Mouse (Mus musculus): ENCODE data around the gene Gpm6b. TPM values are rescaled to one million over a fixed set of nuclear protein-coding genes. Genes with fewer than 3 reads are reported as not detected.

Gene Gpm6b
- total and polyA plus RNA-seq, 3 experiments: 6.4 to 12.5 (median 10.8) TPM

- TF ChIP-seq EP300 (IDR thresholded peaks at IDR 0.05; ENCODE audit: insufficient read depth, low read depth, low read length) (no peak), CTCF (IDR thresholded peaks at IDR 0.05) (no peak), POLR2A (IDR thresholded peaks at IDR 0.05; ENCODE audit: insufficient read depth, low read depth, low read length) (no peak)
- Histone ChIP-seq H3K27ac (no peak overlapping the region), H3K9ac (ENCODE audit: low read depth, low read length) (peak overlapping the region; percentile 51; the same call in 1 of the 2 replicates), H3K79me2 (replicated peaks; ENCODE audit: control insufficient read depth, insufficient read depth, low read length) (no peaks in the 10 kb centered on the region), H3K4me3 (peak overlapping the region; percentile 41; the same call in 1 of the 2 replicates), H3K4me1 (ENCODE audit: control insufficient read depth, insufficient read depth, low read length) (no peaks in the 10 kb centered on the region), H3K36me3 (ENCODE audit: control insufficient read depth, insufficient read depth, low read length) (no peaks in the 10 kb centered on the region), H3K27me3 (ENCODE audit: control insufficient read depth, insufficient read depth, low read length) (no peaks in the 10 kb centered on the region)
- intact Hi-C loops (cut with DNase I): loop anchor here (5.0 kb wide), 1 partner anchor 43 kb away; no protein-coding TSS in a partner anchor
- 27% methylated on average over 13 of the region's 13 CpGs for WGBS
- no peak for DNase-seq
Observed at GRCm38 (mm10) chrX:166239520-166239919, 809 bp downstream of the Gpm6b start.

GRCm38 (mm10) chrX:166240751-166241150 lies 2.0 kb downstream of the Gpm6b start:
- intact Hi-C loops (cut with DNase I): no loop called here
- no peak overlapping the region for H3K9ac ChIP-seq (ENCODE audit: low read depth, low read length)
- no peaks in the 10 kb centered on the region for H3K4me1 ChIP-seq (ENCODE audit: control insufficient read depth, insufficient read depth, low read length)
- no peak overlapping the region for H3K27ac ChIP-seq
- no peak for TF ChIP-seq POLR2A (IDR thresholded peaks at IDR 0.05; ENCODE audit: insufficient read depth, low read depth, low read length)
- no peak for TF ChIP-seq CTCF (IDR thresholded peaks at IDR 0.05)
- TF ChIP-seq EP300 (IDR thresholded peaks at IDR 0.05; ENCODE audit: insufficient read depth, low read depth, low read length): no peak
- WGBS: 63% methylated on average over 7 of the region's 7 CpGs
- no peak overlapping the region for H3K4me3 ChIP-seq
- H3K27me3 ChIP-seq (ENCODE audit: control insufficient read depth, insufficient read depth, low read length): no peaks in the 10 kb centered on the region
- H3K79me2 ChIP-seq (replicated peaks; ENCODE audit: control insufficient read depth, insufficient read depth, low read length): no peaks in the 10 kb centered on the region
- H3K36me3 ChIP-seq (ENCODE audit: control insufficient read depth, insufficient read depth, low read length): no peaks in the 10 kb centered on the region
- DNase-seq: no peak

GRCm38 (mm10) chrX:166243261-166243885 lies 4.7 kb downstream of the Gpm6b start:
- H3K79me2 ChIP-seq (replicated peaks; ENCODE audit: control insufficient read depth, insufficient read depth, low read length): no peaks in the 10 kb centered on the region
- no peak overlapping the region for H3K27ac ChIP-seq
- no peaks in the 10 kb centered on the region for H3K27me3 ChIP-seq (ENCODE audit: control insufficient read depth, insufficient read depth, low read length)
- no peak overlapping the region for H3K9ac ChIP-seq (ENCODE audit: low read depth, low read length)
- TF ChIP-seq POLR2A (IDR thresholded peaks at IDR 0.05; ENCODE audit: insufficient read depth, low read depth, low read length) (no peak), EP300 (IDR thresholded peaks at IDR 0.05; ENCODE audit: insufficient read depth, low read depth, low read length) (no peak)
- DNase-seq: no peak
- 49% methylated on average over 4 of the region's 4 CpGs for WGBS
- no peaks in the 10 kb centered on the region for H3K4me1 ChIP-seq (ENCODE audit: control insufficient read depth, insufficient read depth, low read length)
- H3K36me3 ChIP-seq (ENCODE audit: control insufficient read depth, insufficient read depth, low read length): no peaks in the 10 kb centered on the region
- intact Hi-C loops (cut with DNase I): no loop called here
- H3K4me3 ChIP-seq: no peak overlapping the region

GRCm38 (mm10) chrX:166271489-166271888 lies 32.8 kb downstream of the Gpm6b start:
- Histone ChIP-seq H3K27ac (no peak overlapping the region), H3K27me3 (ENCODE audit: control insufficient read depth, insufficient read depth, low read length) (no peaks in the 10 kb centered on the region), H3K79me2 (replicated peaks; ENCODE audit: control insufficient read depth, insufficient read depth, low read length) (no peaks in the 10 kb centered on the region), H3K9ac (ENCODE audit: low read depth, low read length) (no peak overlapping the region), H3K4me3 (no peak overlapping the region), H3K36me3 (ENCODE audit: control insufficient read depth, insufficient read depth, low read length) (no peaks in the 10 kb centered on the region), H3K4me1 (ENCODE audit: control insufficient read depth, insufficient read depth, low read length) (no peaks in the 10 kb centered on the region)
- no peak for DNase-seq
- WGBS: 45% methylated on average over 1 of the region's 1 CpGs
- TF ChIP-seq EP300 (IDR thresholded peaks at IDR 0.05; ENCODE audit: insufficient read depth, low read depth, low read length) (no peak), CTCF (IDR thresholded peaks at IDR 0.05) (no peak), POLR2A (IDR thresholded peaks at IDR 0.05; ENCODE audit: insufficient read depth, low read depth, low read length) (no peak)
- intact Hi-C loops (cut with DNase I): no loop called here

- no peak for TF ChIP-seq EP300 (IDR thresholded peaks at IDR 0.05; ENCODE audit: insufficient read depth, low read depth, low read length)
- TF ChIP-seq CTCF (IDR thresholded peaks at IDR 0.05): no peak
- no peak for TF ChIP-seq POLR2A (IDR thresholded peaks at IDR 0.05; ENCODE audit: insufficient read depth, low read depth, low read length)
- H3K27me3 ChIP-seq (ENCODE audit: control insufficient read depth, insufficient read depth, low read length): no peaks in the 10 kb centered on the region
- no peak overlapping the region for H3K27ac ChIP-seq
- no peaks in the 10 kb centered on the region for H3K36me3 ChIP-seq (ENCODE audit: control insufficient read depth, insufficient read depth, low read length)
- H3K4me1 ChIP-seq (ENCODE audit: control insufficient read depth, insufficient read depth, low read length): no peaks in the 10 kb centered on the region
- intact Hi-C loops (cut with DNase I): no loop called here
- no peak overlapping the region for H3K9ac ChIP-seq (ENCODE audit: low read depth, low read length)
- H3K4me3 ChIP-seq: no peak overlapping the region
- 81% methylated on average over 6 of the region's 6 CpGs for WGBS
- no peak for DNase-seq
- H3K79me2 ChIP-seq (replicated peaks; ENCODE audit: control insufficient read depth, insufficient read depth, low read length): no peaks in the 10 kb centered on the region
Observed at GRCm38 (mm10) chrX:166272646-166273045, 33.9 kb downstream of the Gpm6b start.

GRCm38 (mm10) chrX:166279861-166280260 lies 41.1 kb downstream of the Gpm6b start:
- TF ChIP-seq EP300 (IDR thresholded peaks at IDR 0.05; ENCODE audit: insufficient read depth, low read depth, low read length): no peak
- no peak for TF ChIP-seq CTCF (IDR thresholded peaks at IDR 0.05)
- no peak for TF ChIP-seq POLR2A (IDR thresholded peaks at IDR 0.05; ENCODE audit: insufficient read depth, low read depth, low read length)
- Histone ChIP-seq H3K36me3 (ENCODE audit: control insufficient read depth, insufficient read depth, low read length) (no peaks in the 10 kb centered on the region), H3K4me1 (ENCODE audit: control insufficient read depth, insufficient read depth, low read length) (no peaks in the 10 kb centered on the region; the same call in 1 of the 2 replicates), H3K27ac (no peak overlapping the region), H3K4me3 (no peak overlapping the region), H3K79me2 (replicated peaks; ENCODE audit: control insufficient read depth, insufficient read depth, low read length) (no peaks in the 10 kb centered on the region), H3K9ac (ENCODE audit: low read depth, low read length) (no peak overlapping the region), H3K27me3 (ENCODE audit: control insufficient read depth, insufficient read depth, low read length) (no peaks in the 10 kb centered on the region)
- WGBS: 59% methylated on average over 1 of the region's 1 CpGs
- no peak for DNase-seq
- intact Hi-C loops (cut with DNase I): loop anchor here (5.0 kb wide), 1 partner anchor 43 kb away; the partner anchor contains the start of gene Gpm6b
